8 mouse cellular contexts compared by ENCODE assay signal in the genomic region with DNA sequence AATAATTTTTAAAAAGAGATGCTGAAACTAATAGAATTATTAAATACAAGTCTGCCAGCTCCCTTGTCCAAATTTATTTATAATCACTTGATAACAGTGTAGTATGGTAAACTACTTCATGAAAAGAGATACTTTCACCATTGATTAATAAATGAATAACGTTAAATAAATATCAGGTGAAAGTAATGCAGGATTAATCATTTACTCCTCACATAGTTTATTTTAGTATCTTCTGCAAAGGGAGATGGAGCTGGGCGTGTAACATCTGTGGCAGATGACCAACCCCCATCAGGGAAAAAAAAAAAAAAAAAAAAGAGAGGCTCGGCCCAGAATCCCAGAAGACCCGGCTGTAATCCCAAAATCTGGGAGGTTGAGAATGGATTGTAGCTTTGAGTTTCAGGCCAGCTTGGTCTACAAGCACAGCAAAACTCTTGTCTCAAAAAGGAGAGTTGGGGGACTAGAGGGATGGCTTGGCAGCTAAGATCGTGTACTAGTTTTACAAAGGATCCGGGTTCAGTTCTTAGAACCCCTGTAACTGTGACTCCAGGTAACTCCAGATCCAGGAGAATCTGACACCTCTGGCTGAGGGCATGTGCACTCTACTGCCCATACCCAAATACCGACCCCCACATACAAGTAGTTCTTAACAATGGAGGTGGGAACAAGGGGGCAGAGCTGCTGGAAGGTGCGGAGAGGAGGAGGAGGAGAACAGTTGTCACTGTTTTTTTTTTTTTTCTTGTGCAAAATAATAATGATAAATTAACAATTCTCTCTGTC. TPM values are rescaled to one million over a fixed set of nuclear protein-coding genes. Genes with fewer than 3 reads are reported as not detected.
DNase-seq lines count a peak whose midpoint lies in the region; ATAC-seq and TF ChIP-seq lines count a peak whose summit lies in the region.

No protein-coding gene starts in this region.

- no peak for DNase-seq in kidney, postnatal 4 days
- DNase-seq in hindbrain, embryonic 14.5 days (ENCODE audit: low spot score) = no peak
- no peak for DNase-seq in midbrain, postnatal 0 days (ENCODE audit: low spot score)
- DNase-seq in cerebellum, adult 8-10 months = no peak
- DNase-seq in kidney, postnatal 25 days = no peak

- WGBS in kidney, embryonic 14.5 days = 35% methylated on average over 8 of the region's 8 CpGs
- WGBS in bone marrow, adult 2 months = 45% methylated on average over 8 of the region's 8 CpGs
- WGBS in hindbrain, embryonic 14.5 days = 39% methylated on average over 8 of the region's 8 CpGs
- 29% methylated on average over 8 of the region's 8 CpGs for WGBS in midbrain, postnatal 0 days

- no peak for TF ChIP-seq POLR2A in bone marrow, adult 2 months (IDR thresholded peaks at IDR 0.05; ENCODE audit: borderline replicate concordance, control insufficient read depth, low read depth, low read length)

- H3K4me2 ChIP-seq in kidney, embryonic 14.5 days (replicated peaks; ENCODE audit: low read depth, low read length) = peak overlapping the region; percentile 66
- H3K4me2 ChIP-seq in hindbrain, embryonic 14.5 days (replicated peaks) = peak overlapping the region; percentile 69
- H3K4me2 ChIP-seq in midbrain, postnatal 0 days (ENCODE audit: low read depth, low read length, poor library complexity, severe bottlenecking) = peak overlapping the region; percentile 78

- H3K9ac ChIP-seq in kidney, embryonic 14.5 days (ENCODE audit: low read depth, low read length) = peak overlapping the region; percentile 93; the same call in 1 of the 2 replicates
- H3K9ac ChIP-seq in hindbrain, embryonic 14.5 days = peak overlapping the region; percentile 97
- H3K9ac ChIP-seq in midbrain, postnatal 0 days (replicated peaks; ENCODE audit: low read length, poor library complexity, severe bottlenecking) = peak overlapping the region; percentile 89; the same call in 1 of the 2 replicates

- H3K36me3 ChIP-seq in kidney, embryonic 14.5 days (ENCODE audit: control insufficient read depth, insufficient read depth, low read length) = peaks cover 30% of the 10 kb centered on the region
- peaks cover 46% of the 10 kb centered on the region for H3K36me3 ChIP-seq in hindbrain, embryonic 14.5 days (replicated peaks; ENCODE audit: control insufficient read depth, insufficient read depth)
- peaks cover 18% of the 10 kb centered on the region for H3K36me3 ChIP-seq in midbrain, postnatal 0 days (ENCODE audit: insufficient read depth, low read length)

- TF ChIP-seq CTCF in bone marrow, adult 2 months (IDR thresholded peaks at IDR 0.05; ENCODE audit: control insufficient read depth, insufficient read depth, low read length) = no peak
- TF ChIP-seq CTCF in midbrain, postnatal 0 days (IDR thresholded peaks at IDR 0.05) = no peak

- H3K4me1 ChIP-seq in kidney, embryonic 14.5 days (ENCODE audit: control insufficient read depth, insufficient read depth, low read length) = peaks cover 9% of the 10 kb centered on the region
- no peaks in the 10 kb centered on the region; the same call in 1 of the 2 replicates for H3K4me1 ChIP-seq in bone marrow, adult 2 months (ENCODE audit: control insufficient read depth, insufficient read depth, low read length)
- peaks cover 16% of the 10 kb centered on the region for H3K4me1 ChIP-seq in hindbrain, embryonic 14.5 days (replicated peaks; ENCODE audit: control insufficient read depth, insufficient read depth, low read length)
- H3K4me1 ChIP-seq in midbrain, postnatal 0 days (ENCODE audit: insufficient read depth, low read length) = no peaks in the 10 kb centered on the region

- H3K27ac ChIP-seq in kidney, embryonic 14.5 days (ENCODE audit: low read depth, low read length) = no peak overlapping the region
- no peak overlapping the region for H3K27ac ChIP-seq in bone marrow, adult 2 months (ENCODE audit: control insufficient read depth, insufficient read depth, low read depth, low read length, poor library complexity)
- H3K27ac ChIP-seq in hindbrain, embryonic 14.5 days = no peak overlapping the region
- H3K27ac ChIP-seq in midbrain, postnatal 0 days (ENCODE audit: low read depth, low read length) = no peak overlapping the region

- H3K4me3 ChIP-seq in kidney, embryonic 14.5 days (ENCODE audit: low read length) = peak overlapping the region; percentile 97
- H3K4me3 ChIP-seq in bone marrow, adult 2 months (replicated peaks; ENCODE audit: control insufficient read depth, low read depth, low read length) = peak overlapping the region; percentile 39
- H3K4me3 ChIP-seq in hindbrain, embryonic 14.5 days (replicated peaks; ENCODE audit: low read length) = peak overlapping the region; percentile 91
- H3K4me3 ChIP-seq in midbrain, postnatal 0 days (ENCODE audit: low read depth, low read length) = peak overlapping the region; percentile 79

- no peak for ATAC-seq in kidney, embryonic 14.5 days (ENCODE audit: low FRiP score, low TSS enrichment)
- no peak for ATAC-seq in hindbrain, embryonic 14.5 days (ENCODE audit: low FRiP score)
- no peak for ATAC-seq in midbrain, postnatal 0 days (ENCODE audit: low FRiP score)
- no peak for ATAC-seq in monocyte, adult 5-6 weeks (replicated peaks; ENCODE audit: insufficient number of reproducible peaks, low FRiP score, low TSS enrichment, poor library complexity, severe bottlenecking)

- no peaks in the 10 kb centered on the region for H3K27me3 ChIP-seq in kidney, embryonic 14.5 days (ENCODE audit: control insufficient read depth, insufficient read depth, low read length)
- no peaks in the 10 kb centered on the region for H3K27me3 ChIP-seq in hindbrain, embryonic 14.5 days (ENCODE audit: control insufficient read depth, insufficient read depth, low read length)
- H3K27me3 ChIP-seq in midbrain, postnatal 0 days (ENCODE audit: insufficient read depth, low read length) = no peaks in the 10 kb centered on the region

- no peaks in the 10 kb centered on the region for H3K9me3 ChIP-seq in kidney, embryonic 14.5 days (ENCODE audit: control insufficient read depth, low read length)
- no peaks in the 10 kb centered on the region for H3K9me3 ChIP-seq in hindbrain, embryonic 14.5 days (ENCODE audit: control insufficient read depth, low read length)
- no peaks in the 10 kb centered on the region for H3K9me3 ChIP-seq in midbrain, postnatal 0 days (ENCODE audit: low read length)

RNA-seq across cellular contexts. Expression of gene Timmdc1, which starts 1.1 kb away (rescaled TPM):
- 29.1 and 31.8 TPM in 2 replicates for polyA plus RNA-seq in kidney, embryonic 14.5 days (2014; fragmentation: Nextera tagmentation; extraction: Ambion mirVana)
- 9.8 and 13.9 TPM in 2 replicates for polyA plus RNA-seq in bone marrow, adult 2 months (2011; ENCODE audit: insufficient read depth, insufficient read length, low replicate concordance, missing spikeins)
- polyA plus RNA-seq in hindbrain, embryonic 14.5 days (2014; fragmentation: Nextera tagmentation; extraction: Ambion mirVana) = 25.0 and 29.8 TPM in 2 replicates
- 29.4 and 33.1 TPM in 2 replicates for total RNA-seq in midbrain, postnatal 0 days (2014; rRNA removed)
- 25.8 and 26.3 TPM in 2 replicates for polyA plus RNA-seq in midbrain, postnatal 0 days (2015; fragmentation: Nextera tagmentation; extraction: Ambion mirVana)
- 11.9 to 26.7 TPM (median 17.7 TPM) in 3 replicates for total RNA-seq in monocyte, adult 5-6 weeks (2017)

RNA-seq across cellular contexts. Expression of gene Poglut1, which starts 28.7 kb away (rescaled TPM):
- 50.9 and 63.5 TPM in 2 replicates for polyA plus RNA-seq in kidney, embryonic 14.5 days (2014; fragmentation: Nextera tagmentation; extraction: Ambion mirVana)
- 6.1 and 12.0 TPM in 2 replicates for polyA plus RNA-seq in bone marrow, adult 2 months (2011; ENCODE audit: insufficient read depth, insufficient read length, low replicate concordance, missing spikeins)
- 53.6 and 54.1 TPM in 2 replicates for polyA plus RNA-seq in hindbrain, embryonic 14.5 days (2014; fragmentation: Nextera tagmentation; extraction: Ambion mirVana)
- total RNA-seq in midbrain, postnatal 0 days (2014; rRNA removed) = 39.9 and 41.5 TPM in 2 replicates
- polyA plus RNA-seq in midbrain, postnatal 0 days (2015; fragmentation: Nextera tagmentation; extraction: Ambion mirVana) = 33.1 and 33.3 TPM in 2 replicates
- 11.8 to 14.3 TPM (median 12.6 TPM) in 3 replicates for total RNA-seq in monocyte, adult 5-6 weeks (2017)

RNA-seq across cellular contexts. Expression of gene Tmem39a, which starts 37.1 kb away (rescaled TPM):
- 90.5 and 121 TPM in 2 replicates for polyA plus RNA-seq in kidney, embryonic 14.5 days (2014; fragmentation: Nextera tagmentation; extraction: Ambion mirVana)
- 26.1 and 35.7 TPM in 2 replicates for polyA plus RNA-seq in bone marrow, adult 2 months (2011; ENCODE audit: insufficient read depth, insufficient read length, low replicate concordance, missing spikeins)
- polyA plus RNA-seq in hindbrain, embryonic 14.5 days (2014; fragmentation: Nextera tagmentation; extraction: Ambion mirVana) = 33.2 and 45.9 TPM in 2 replicates
- total RNA-seq in midbrain, postnatal 0 days (2014; rRNA removed) = 15.1 and 25.5 TPM in 2 replicates
- 13.2 and 15.1 TPM in 2 replicates for polyA plus RNA-seq in midbrain, postnatal 0 days (2015; fragmentation: Nextera tagmentation; extraction: Ambion mirVana)
- 25.3 to 36.8 TPM (median 31.7 TPM) in 3 replicates for total RNA-seq in monocyte, adult 5-6 weeks (2017)

Comparison
In these comparisons a context has a peak if more than half of its experiments do, and no peak if none do; other contexts are left out.
1. H3K4me3 ChIP-seq: peak in every context shown above with its lines; median percentile 97 in kidney, embryonic 14.5 days; 91 in hindbrain, embryonic 14.5 days; 79 in midbrain, postnatal 0 days; 39 in bone marrow, adult 2 months.